Mouse (Mus musculus): ENCODE measurements around the gene Ints5.
"Not testable (repeated sequence)": the region's sequence is repeated elsewhere in the genome, so short reads cannot be mapped to it uniquely, and the experiment has no call there.

Gene Ints5

GRCm38 (mm10) chr19:8887585-8888463, 5.0 kb upstream of the Ints5 start:
- DNase-seq (ENCODE audit: low spot score) = no peak

- DNase-seq (ENCODE audit: low spot score) = peak; percentile 96
Measured at GRCm38 (mm10) chr19:8888511-8889385, 4.1 kb upstream of the Ints5 start, which contains the start of the genes 1810009A15Rik and Gm49416. Gene 1810009A15Rik (plus strand): TSS chr19:8888853. Gene Gm49416 (plus strand): TSS chr19:8888926.

GRCm38 (mm10) chr19:8895397-8895960, 2.7 kb downstream of the Ints5 start:
- no peak for DNase-seq (ENCODE audit: low spot score)

GRCm38 (mm10) chr19:8896231-8896630, 3.4 kb downstream of the Ints5 start:
- not testable (repeated sequence) for DNase-seq (ENCODE audit: low spot score)

- DNase-seq (ENCODE audit: low spot score) = not testable (repeated sequence)
Measured at GRCm38 (mm10) chr19:8897211-8897864, 4.5 kb downstream of the Ints5 start.

- DNase-seq (ENCODE audit: low spot score) = peak; percentile 96
Measured at GRCm38 (mm10) chr19:8897865-8898495, 5.2 kb downstream of the Ints5 start, which contains the start of gene Ganab. Gene Ganab (plus strand): TSS chr19:8898071.

GRCm38 (mm10) chr19:8898576-8898975, 5.8 kb downstream of the Ints5 start:
- no peak for DNase-seq (ENCODE audit: low spot score)

GRCm38 (mm10) chr19:8899079-8899478, 6.3 kb downstream of the Ints5 start:
- DNase-seq (ENCODE audit: low spot score) = no peak

GRCm38 (mm10) chr19:8903412-8903811, 10.6 kb downstream of the Ints5 start:
- DNase-seq (ENCODE audit: low spot score) = no peak

GRCm38 (mm10) chr19:8908531-8908930, 15.7 kb downstream of the Ints5 start:
- no peak for DNase-seq (ENCODE audit: low spot score)

- DNase-seq (ENCODE audit: low spot score) = no peak
Measured at GRCm38 (mm10) chr19:8911810-8912209, 19.0 kb downstream of the Ints5 start.

GRCm38 (mm10) chr19:8914212-8914611, 21.4 kb downstream of the Ints5 start:
- no peak for DNase-seq (ENCODE audit: low spot score)

- no peak for DNase-seq (ENCODE audit: low spot score)
Measured at GRCm38 (mm10) chr19:8919000-8919399, 26.2 kb downstream of the Ints5 start.

GRCm38 (mm10) chr19:8919684-8920072, 26.9 kb downstream of the Ints5 start:
- DNase-seq (ENCODE audit: low spot score) = no peak

- DNase-seq (ENCODE audit: low spot score) = peak; percentile 97
Measured at GRCm38 (mm10) chr19:8920073-8920736, 27.4 kb downstream of the Ints5 start, which contains the start of gene B3gat3. Gene B3gat3 (plus strand): TSS chr19:8920374.

GRCm38 (mm10) chr19:8920836-8921291, 28.1 kb downstream of the Ints5 start:
- DNase-seq (ENCODE audit: low spot score) = peak; percentile 60

- DNase-seq (ENCODE audit: low spot score) = no peak
Measured at GRCm38 (mm10) chr19:8921741-8922140, 28.9 kb downstream of the Ints5 start.

- DNase-seq (ENCODE audit: low spot score) = no peak
Measured at GRCm38 (mm10) chr19:8926766-8927165, 34.0 kb downstream of the Ints5 start.

- no peak for DNase-seq (ENCODE audit: low spot score)
Measured at GRCm38 (mm10) chr19:8927891-8928525, 35.2 kb downstream of the Ints5 start.

GRCm38 (mm10) chr19:8928689-8929223, 36.0 kb downstream of the Ints5 start:
- DNase-seq (ENCODE audit: low spot score) = no peak

Measured in yolk sac, embryonic 10.5 days (tissue).